Comparison of ENCODE assay signal across 8 mouse cellular contexts in the genomic region with DNA sequence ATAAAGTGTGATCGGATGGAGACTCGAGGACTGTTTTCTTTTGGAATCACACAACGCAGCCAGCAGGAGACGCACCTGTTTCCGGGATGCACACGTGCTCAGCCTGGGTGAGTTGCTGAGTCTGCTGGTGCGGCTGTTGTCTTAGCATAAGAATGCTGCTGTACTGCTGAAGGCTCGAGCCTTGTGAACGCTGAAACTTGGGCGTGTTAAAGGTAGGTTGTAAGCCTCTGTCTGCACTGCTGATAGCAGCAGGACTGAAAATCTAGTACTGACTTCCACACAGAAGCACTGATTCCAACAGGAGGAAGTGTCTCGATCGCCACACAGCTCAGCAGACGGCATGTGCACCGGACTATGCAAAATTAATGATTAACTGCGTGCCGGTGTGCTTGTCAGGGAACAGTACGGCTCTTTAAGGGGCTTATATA.
DNase-seq lines count a peak whose midpoint lies in the region; ATAC-seq lines count a peak whose summit lies in the region.

No protein-coding gene starts in this region.

- peaks cover 4% of the 10 kb centered on the region for H3K4me1 ChIP-seq in heart, embryonic 16.5 days (ENCODE audit: control insufficient read depth, insufficient read depth, low read length)
- peaks cover 10% of the 10 kb centered on the region; the same call in 1 of the 2 replicates for H3K4me1 ChIP-seq in hindbrain, embryonic 13.5 days (replicated peaks)
- H3K4me1 ChIP-seq in midbrain, embryonic 14.5 days (ENCODE audit: control insufficient read depth, insufficient read depth, low read length): peaks cover 5% of the 10 kb centered on the region; the same call in 1 of the 2 replicates

- intact Hi-C loops in heart, postnatal 25 days (cut with DNase I): no loop called here
- intact Hi-C loops in left cerebral cortex, postnatal 10 days (cut with DNase I): no loop called here

- 42% methylated on average over 17 of the region's 17 CpGs for WGBS in heart, embryonic 16.5 days
- WGBS in hindbrain, embryonic 13.5 days: 18% methylated on average over 17 of the region's 17 CpGs
- 25% methylated on average over 17 of the region's 17 CpGs for WGBS in midbrain, embryonic 14.5 days

- peak overlapping the region; percentile 15; the same call in 1 of the 2 replicates for H3K4me2 ChIP-seq in heart, embryonic 16.5 days (ENCODE audit: low read depth, low read length)
- peak overlapping the region; percentile 51 for H3K4me2 ChIP-seq in hindbrain, embryonic 13.5 days
- peak overlapping the region; percentile 43 for H3K4me2 ChIP-seq in midbrain, embryonic 14.5 days (ENCODE audit: low read length)

- no peak for DNase-seq in heart, postnatal 25 days (ENCODE audit: low spot score)
- peak; percentile 1 for DNase-seq in cerebellum, adult 9-11 months
- DNase-seq in left cerebral cortex, postnatal 10 days (ENCODE audit: extremely low spot score in 1 of 2, low spot score in 2 of 2): peak; percentile 18 to 25
- peak; percentile 66 for DNase-seq in midbrain, embryonic 14.5 days
- peak; percentile 76 for DNase-seq in yolk sac, embryonic 10.5 days (ENCODE audit: low spot score)
- DNase-seq in spleen, postnatal 10 days (ENCODE audit: low spot score in 2 of 2): no peak

- H3K27me3 ChIP-seq in heart, embryonic 16.5 days (ENCODE audit: control insufficient read depth, insufficient read depth, low read length): no peaks in the 10 kb centered on the region
- H3K27me3 ChIP-seq in hindbrain, embryonic 13.5 days: no peaks in the 10 kb centered on the region
- no peaks in the 10 kb centered on the region for H3K27me3 ChIP-seq in midbrain, embryonic 14.5 days (ENCODE audit: control insufficient read depth, insufficient read depth, low read length)

- no peaks in the 10 kb centered on the region for H3K36me3 ChIP-seq in heart, embryonic 16.5 days (ENCODE audit: control insufficient read depth, insufficient read depth)
- no peaks in the 10 kb centered on the region for H3K36me3 ChIP-seq in hindbrain, embryonic 13.5 days
- H3K36me3 ChIP-seq in midbrain, embryonic 14.5 days (ENCODE audit: control insufficient read depth, insufficient read depth, low read length): no peaks in the 10 kb centered on the region

- H3K27ac ChIP-seq in heart, embryonic 16.5 days (ENCODE audit: low read length): no peak overlapping the region
- H3K27ac ChIP-seq in hindbrain, embryonic 13.5 days: no peak overlapping the region
- no peak overlapping the region for H3K27ac ChIP-seq in midbrain, embryonic 14.5 days (replicated peaks; ENCODE audit: low read depth, low read length)

- ATAC-seq in heart, embryonic 16.5 days (replicated peaks; ENCODE audit: extremely low read depth, insufficient read depth, low FRiP score): no peak
- ATAC-seq in hindbrain, embryonic 13.5 days (ENCODE audit: low FRiP score): peak; percentile 81
- ATAC-seq in midbrain, embryonic 14.5 days (ENCODE audit: low FRiP score, low TSS enrichment): peak; percentile 63; the same call in 1 of the 2 replicates

- no peak overlapping the region for H3K4me3 ChIP-seq in heart, embryonic 16.5 days (ENCODE audit: low read length)
- peak overlapping the region; percentile 14 for H3K4me3 ChIP-seq in hindbrain, embryonic 13.5 days
- no peak overlapping the region for H3K4me3 ChIP-seq in midbrain, embryonic 14.5 days (replicated peaks; ENCODE audit: low read depth, low read length)

- H3K9ac ChIP-seq in heart, embryonic 16.5 days (ENCODE audit: low read length): 0 out of 2 replicates have a peak overlapping the region, but pooled peaks have one; percentile 5
- no peak overlapping the region for H3K9ac ChIP-seq in hindbrain, embryonic 13.5 days
- H3K9ac ChIP-seq in midbrain, embryonic 14.5 days (replicated peaks; ENCODE audit: low read length): 0 out of 2 replicates have a peak overlapping the region, but pooled peaks have one; percentile 14

- no peaks in the 10 kb centered on the region for H3K9me3 ChIP-seq in heart, embryonic 16.5 days (replicated peaks; ENCODE audit: control insufficient read depth, low read length)
- H3K9me3 ChIP-seq in hindbrain, embryonic 13.5 days: no peaks in the 10 kb centered on the region
- no peaks in the 10 kb centered on the region for H3K9me3 ChIP-seq in midbrain, embryonic 14.5 days (ENCODE audit: control insufficient read depth, low read length)

Comparison
In these comparisons a context has a peak if more than half of its experiments do, and no peak if none do; other contexts are left out.
1. DNase-seq: peak in cerebellum, adult 9-11 months (single experiment), left cerebral cortex, postnatal 10 days (2 of 2), midbrain, embryonic 14.5 days (single experiment) and yolk sac, embryonic 10.5 days (single experiment); none in heart, postnatal 25 days (single experiment) and spleen, postnatal 10 days (0 of 2).
2. Peak in every context shown above with its lines, with median percentiles within 50 percentile points of each other: H3K4me2 ChIP-seq.